Comparison of ENCODE assay signal across 26 mouse cellular contexts in genomic region chr17:86230141-86230633, GRCm38 (mm10).
DNase-seq lines count a peak whose midpoint lies in the region; ATAC-seq and TF ChIP-seq lines count a peak whose summit lies in the region.
"Had no signal": no experiment of that assay in that cellular context is flagged by ENCODE, and none has a peak within 500 bp of the region (broad histone marks: within the 10 kb centered on the region; RNA-seq: fewer than 3 reads in every experiment).

No protein-coding gene starts in this region.

- TF ChIP-seq POLR2A in heart, adult 2 months (IDR thresholded peaks at IDR 0.05; ENCODE audit: insufficient read depth, low read depth, low read length) = no peak

- no peaks in the 10 kb centered on the region for H3K36me3 ChIP-seq in heart, adult 2 months (ENCODE audit: control insufficient read depth, insufficient read depth, low read length)
- no peaks in the 10 kb centered on the region for H3K36me3 ChIP-seq in heart, embryonic 11.5 days (ENCODE audit: control insufficient read depth, insufficient read depth, low read length)
- no peaks in the 10 kb centered on the region for H3K36me3 ChIP-seq in midbrain, embryonic 11.5 days (ENCODE audit: control insufficient read depth, insufficient read depth, low read length)
- no peaks in the 10 kb centered on the region for H3K36me3 ChIP-seq in midbrain, postnatal 0 days (ENCODE audit: insufficient read depth, low read length)
- H3K36me3 ChIP-seq: G1E; limb, embryonic 13.5 days; lung, embryonic 15.5 days; midbrain, embryonic 13.5 days had no signal

- H3K9me3 ChIP-seq in heart, embryonic 11.5 days (replicated peaks; ENCODE audit: control insufficient read depth, low read length) = no peaks in the 10 kb centered on the region
- H3K9me3 ChIP-seq in midbrain, embryonic 11.5 days (ENCODE audit: control insufficient read depth, low read length) = no peaks in the 10 kb centered on the region
- no peaks in the 10 kb centered on the region for H3K9me3 ChIP-seq in midbrain, postnatal 0 days (ENCODE audit: low read length)
- H3K9me3 ChIP-seq: heart, embryonic 10.5 days; limb, embryonic 13.5 days; lung, embryonic 15.5 days; midbrain, embryonic 13.5 days had no signal

- 71% methylated on average over 16 of the region's 16 CpGs for WGBS in heart, adult 2 months
- 86% methylated on average over 16 of the region's 16 CpGs for WGBS in heart, embryonic 11.5 days (ENCODE audit: insufficient replicate concordance)
- 92% methylated on average over 16 of the region's 16 CpGs for WGBS in midbrain, embryonic 11.5 days
- WGBS in midbrain, postnatal 0 days = 92% methylated on average over 16 of the region's 16 CpGs

- H3K4me1 ChIP-seq in heart, adult 2 months (ENCODE audit: control insufficient read depth, insufficient read depth, low read length) = peaks cover 8% of the 10 kb centered on the region
- H3K4me1 ChIP-seq in heart, embryonic 11.5 days (ENCODE audit: control insufficient read depth, insufficient read depth, low read length) = peaks cover 7% of the 10 kb centered on the region; the same call in 1 of the 2 replicates
- no peaks in the 10 kb centered on the region for H3K4me1 ChIP-seq in midbrain, embryonic 11.5 days (ENCODE audit: control insufficient read depth, insufficient read depth, low read length)
- H3K4me1 ChIP-seq in midbrain, postnatal 0 days (ENCODE audit: insufficient read depth, low read length) = peaks cover 3% of the 10 kb centered on the region; the same call in 1 of the 2 replicates

- no peak for ATAC-seq in heart, embryonic 11.5 days (replicated peaks; ENCODE audit: insufficient number of reproducible peaks, low FRiP score, low TSS enrichment)
- ATAC-seq in midbrain, embryonic 11.5 days (ENCODE audit: low FRiP score) = no peak
- ATAC-seq in midbrain, postnatal 0 days (ENCODE audit: low FRiP score) = no peak
- ATAC-seq: forebrain, embryonic 16.5 days; intestine, postnatal 0 days; midbrain, embryonic 13.5 days; Patski had no signal

- H3K79me2 ChIP-seq in heart, adult 2 months (replicated peaks; ENCODE audit: control insufficient read depth, insufficient read depth, low read length) = no peaks in the 10 kb centered on the region; the same call in 1 of the 2 replicates

- peak; percentile 21 for DNase-seq in adrenal gland, adult 2 months
- no peak for DNase-seq in adrenal gland, postnatal 25 days
- peak in 1 of 2 experiments; percentile 32 for DNase-seq in heart, adult 2 months
- DNase-seq in midbrain, embryonic 11.5 days (ENCODE audit: low spot score, missing footprints) = peak; percentile 14
- DNase-seq in midbrain, postnatal 0 days (ENCODE audit: low spot score) = no peak
- peak; percentile 48 for DNase-seq in testis, postnatal 14 days (ENCODE audit: low spot score)
- DNase-seq in right cerebral cortex, postnatal 10 days (ENCODE audit: low spot score in 2 of 2) = no peak
- DNase-seq: cerebellum, adult 2 months; cerebellum, postnatal 14 days; gastrocnemius, postnatal 36 days; kidney, adult 9 months; kidney, postnatal 10 days; thymus, adult 18-20 months; thymus, postnatal 36 days had no signal

- no peak overlapping the region for H3K4me3 ChIP-seq in heart, adult 2 months
- H3K4me3 ChIP-seq in heart, embryonic 11.5 days (ENCODE audit: low read depth, low read length) = no peak overlapping the region
- no peak overlapping the region for H3K4me3 ChIP-seq in midbrain, embryonic 11.5 days (ENCODE audit: low read depth, low read length)
- H3K4me3 ChIP-seq in midbrain, postnatal 0 days (ENCODE audit: low read depth, low read length) = no peak overlapping the region
- H3K4me3 ChIP-seq: erythroblast, embryonic 14.5 days; heart, embryonic 10.5 days; limb, embryonic 13.5 days; lung, embryonic 15.5 days; midbrain, embryonic 13.5 days had no signal

- no peak overlapping the region for H3K4me2 ChIP-seq in heart, embryonic 11.5 days
- H3K4me2 ChIP-seq in midbrain, embryonic 11.5 days = no peak overlapping the region
- no peak overlapping the region for H3K4me2 ChIP-seq in midbrain, postnatal 0 days (ENCODE audit: low read depth, low read length, poor library complexity, severe bottlenecking)
- H3K4me2 ChIP-seq: hindbrain, embryonic 14.5 days; limb, embryonic 13.5 days; liver, embryonic 11.5 days; lung, embryonic 15.5 days; midbrain, embryonic 13.5 days had no signal

- H3K27me3 ChIP-seq in heart, adult 2 months (ENCODE audit: control insufficient read depth, insufficient read depth, low read length) = no peaks in the 10 kb centered on the region
- no peaks in the 10 kb centered on the region for H3K27me3 ChIP-seq in heart, embryonic 11.5 days (ENCODE audit: control insufficient read depth, insufficient read depth, low read length)
- H3K27me3 ChIP-seq in midbrain, embryonic 11.5 days (ENCODE audit: control insufficient read depth, insufficient read depth, low read length) = no peaks in the 10 kb centered on the region
- no peaks in the 10 kb centered on the region for H3K27me3 ChIP-seq in midbrain, postnatal 0 days (ENCODE audit: insufficient read depth, low read length)
- H3K27me3 ChIP-seq: limb, embryonic 13.5 days; lung, embryonic 15.5 days; midbrain, embryonic 13.5 days; Patski had no signal

- intact Hi-C loops in heart, adult 2 months (cut with DNase I) = no loop called here

- no peak overlapping the region for H3K27ac ChIP-seq in heart, adult 2 months
- H3K27ac ChIP-seq in heart, embryonic 11.5 days (ENCODE audit: low read depth, low read length) = no peak overlapping the region
- no peak overlapping the region for H3K27ac ChIP-seq in midbrain, embryonic 11.5 days (ENCODE audit: low read depth, low read length)
- no peak overlapping the region for H3K27ac ChIP-seq in midbrain, postnatal 0 days (ENCODE audit: low read depth, low read length)
- H3K27ac ChIP-seq: heart, embryonic 10.5 days; hindbrain, embryonic 14.5 days; limb, embryonic 13.5 days; lung, embryonic 15.5 days; midbrain, embryonic 13.5 days had no signal

- 0 out of 2 replicates have a peak, but pooled peaks have one; percentile 15 for TF ChIP-seq EP300 in heart, adult 2 months (IDR thresholded peaks at IDR 0.05; ENCODE audit: insufficient read depth, low read depth, low read length)

- no peak overlapping the region for H3K9ac ChIP-seq in heart, adult 2 months (ENCODE audit: low read depth, low read length)
- H3K9ac ChIP-seq in heart, embryonic 11.5 days (ENCODE audit: low read depth, low read length) = no peak overlapping the region
- no peak overlapping the region for H3K9ac ChIP-seq in midbrain, embryonic 11.5 days (ENCODE audit: low read length)
- no peak overlapping the region for H3K9ac ChIP-seq in midbrain, postnatal 0 days (replicated peaks; ENCODE audit: low read length, poor library complexity, severe bottlenecking)
- H3K9ac ChIP-seq: hindbrain, embryonic 14.5 days; limb, embryonic 13.5 days; lung, embryonic 15.5 days; midbrain, embryonic 13.5 days had no signal

- no peak for TF ChIP-seq CTCF in heart, adult 2 months (IDR thresholded peaks at IDR 0.05)
- TF ChIP-seq CTCF in midbrain, postnatal 0 days (IDR thresholded peaks at IDR 0.05) = no peak

Comparison
In these comparisons a context has a peak if more than half of its experiments do, and no peak if none do; other contexts are left out.
1. DNase-seq: peak in adrenal gland, adult 2 months (single experiment), midbrain, embryonic 11.5 days (single experiment) and testis, postnatal 14 days (single experiment); none in adrenal gland, postnatal 25 days (single experiment), midbrain, postnatal 0 days (single experiment) and right cerebral cortex, postnatal 10 days (0 of 2).